Mouse (Mus musculus) c-Kit-negative CD71-positive TER-119-positive erythroid progenitor cells, embryonic 14.5 days (primary cell): ENCODE measurements around the gene Rapsn.
A peak's percentile ranks its signal among the peaks of the same experiment; 100 is the strongest.
"Not testable (repeated sequence)": the region's sequence is repeated elsewhere in the genome, so short reads cannot be mapped to it uniquely, and the experiment has no call there.

ENCODE experiments used
- DNase-seq: peaks from one replicate; pipeline ENCODE4 v3.0.0-alpha.2; 2013; ENCODE audit warnings: low read depth, low spot score

Gene Rapsn

GRCm38 (mm10) chr2:91035385-91035784, at the start of gene Rapsn:
TSS of gene Rapsn (plus strand) at chr2:91035620.
- no peak for DNase-seq

- DNase-seq: no peak
These were observed 49.4 kb upstream of the Rapsn start for GRCm38 (mm10) chr2:90986055-90986454.

- DNase-seq: no peak
These were observed 26.9 kb upstream of the Rapsn start for GRCm38 (mm10) chr2:91008536-91008935.

DNA sequence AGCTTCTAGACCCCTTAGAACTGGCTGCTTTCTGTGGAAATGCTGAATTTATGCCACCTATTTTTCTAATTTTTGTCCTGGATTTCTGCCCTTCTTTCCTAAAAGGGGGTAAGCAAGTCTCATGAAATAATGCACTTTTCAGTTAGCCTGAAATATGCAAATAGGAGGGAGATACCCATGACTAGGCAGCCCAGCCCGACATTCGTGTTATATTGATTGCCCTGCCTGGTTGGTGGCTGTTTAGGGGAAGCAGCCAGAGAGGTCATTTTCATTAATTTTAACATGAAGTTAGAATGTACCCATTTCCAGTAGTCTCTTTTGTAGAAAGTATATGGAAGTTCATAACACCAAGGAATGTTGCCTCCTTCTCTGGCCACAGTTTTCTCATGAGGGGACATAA, 21.5 kb upstream of the Rapsn start:
- no peak for DNase-seq

- no peak for DNase-seq
These were observed 20.0 kb upstream of the Rapsn start for GRCm38 (mm10) chr2:91015386-91015785.

GRCm38 (mm10) chr2:91018061-91018788, 17.2 kb upstream of the Rapsn start:
- DNase-seq: no peak

DNA sequence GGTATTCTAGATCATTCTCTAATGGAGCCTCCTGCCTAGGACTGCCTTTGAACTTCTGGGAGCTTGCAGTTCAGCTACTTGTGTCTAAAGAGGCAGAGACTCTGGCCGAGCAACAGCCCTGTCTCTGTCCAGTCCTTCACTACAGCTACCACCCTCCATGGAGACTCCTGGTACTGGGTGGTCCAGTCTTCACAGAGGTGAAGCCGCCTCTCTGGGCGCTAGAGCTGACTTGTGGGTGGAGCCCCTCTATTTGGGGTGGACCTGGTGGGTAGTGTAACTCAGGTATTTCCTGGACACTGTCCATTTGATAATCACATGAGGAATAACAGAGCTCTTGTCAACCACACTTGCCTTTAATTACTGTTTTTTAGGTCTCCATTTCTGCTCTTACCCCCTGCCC, 15.5 kb upstream of the Rapsn start:
- no peak for DNase-seq

DNA sequence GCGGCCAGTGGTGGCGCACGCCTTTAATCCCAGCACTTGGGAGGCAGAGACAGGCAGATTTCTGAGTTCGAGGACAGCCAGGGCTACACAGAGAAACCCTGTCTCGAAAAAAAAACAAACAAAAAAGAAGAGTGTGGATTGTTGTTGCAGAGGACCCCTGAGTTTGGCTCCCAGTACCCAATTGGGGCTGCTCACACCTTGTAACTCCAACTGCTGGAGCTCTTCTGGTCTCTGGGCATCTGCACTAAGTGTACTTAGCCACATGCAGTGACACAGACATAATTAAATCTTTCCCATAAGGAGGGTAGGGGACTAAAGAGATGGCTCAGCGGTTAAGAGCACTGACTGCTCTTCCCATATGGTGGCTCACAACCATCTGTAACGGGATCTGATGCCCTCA, 13.2 kb upstream of the Rapsn start:
- DNase-seq: not testable (repeated sequence)

DNA sequence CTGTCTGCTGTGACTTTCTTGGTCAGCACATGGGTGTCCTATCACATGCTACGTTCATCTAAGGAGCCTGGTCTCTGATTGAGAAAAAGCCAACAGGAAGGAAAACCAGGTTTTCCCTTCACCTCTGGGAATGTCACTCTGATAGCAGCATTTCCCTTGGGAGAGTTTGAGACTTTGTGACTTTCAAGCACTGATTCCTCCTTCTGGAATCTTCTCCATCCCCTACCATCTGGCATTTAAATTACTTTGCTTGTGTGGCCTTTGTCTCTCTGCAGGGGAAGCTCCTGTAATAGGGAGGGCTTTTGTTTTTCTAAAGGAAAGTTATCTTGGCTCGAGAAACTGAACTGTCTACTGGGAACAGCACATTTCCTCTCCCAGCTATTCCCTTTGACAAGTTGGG, 12.3 kb upstream of the Rapsn start:
- no peak for DNase-seq

GRCm38 (mm10) chr2:91023956-91024355, 11.5 kb upstream of the Rapsn start:
- peak; percentile 36 for DNase-seq

GRCm38 (mm10) chr2:91025081-91025516, 10.3 kb upstream of the Rapsn start:
- DNase-seq: no peak

GRCm38 (mm10) chr2:91026491-91026890, 8.9 kb upstream of the Rapsn start:
- DNase-seq: peak; percentile 49

- peak; percentile 55 for DNase-seq
These were observed 7.8 kb upstream of the Rapsn start for GRCm38 (mm10) chr2:91027391-91028214.

GRCm38 (mm10) chr2:91031216-91031615, 4.2 kb upstream of the Rapsn start:
- DNase-seq: no peak

DNA sequence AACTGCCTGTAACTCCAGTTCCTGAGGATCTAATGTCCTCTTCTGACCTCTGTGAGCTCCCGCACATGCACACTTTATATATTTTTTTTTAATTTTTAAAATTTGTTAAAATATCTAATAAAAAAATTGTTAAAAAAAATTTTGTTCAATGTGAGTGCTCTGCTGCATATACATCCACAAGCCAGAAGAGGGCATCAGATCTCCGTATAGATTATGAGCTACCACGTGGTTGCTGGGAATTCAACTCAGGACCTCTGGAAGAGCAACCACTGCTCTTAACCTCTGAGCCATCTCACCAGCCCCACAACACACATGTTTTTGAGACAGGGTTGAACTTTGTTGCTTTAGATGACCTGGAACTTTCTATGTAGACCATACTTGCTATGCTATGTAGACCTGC, 2.4 kb upstream of the Rapsn start:
- DNase-seq: no peak

DNA sequence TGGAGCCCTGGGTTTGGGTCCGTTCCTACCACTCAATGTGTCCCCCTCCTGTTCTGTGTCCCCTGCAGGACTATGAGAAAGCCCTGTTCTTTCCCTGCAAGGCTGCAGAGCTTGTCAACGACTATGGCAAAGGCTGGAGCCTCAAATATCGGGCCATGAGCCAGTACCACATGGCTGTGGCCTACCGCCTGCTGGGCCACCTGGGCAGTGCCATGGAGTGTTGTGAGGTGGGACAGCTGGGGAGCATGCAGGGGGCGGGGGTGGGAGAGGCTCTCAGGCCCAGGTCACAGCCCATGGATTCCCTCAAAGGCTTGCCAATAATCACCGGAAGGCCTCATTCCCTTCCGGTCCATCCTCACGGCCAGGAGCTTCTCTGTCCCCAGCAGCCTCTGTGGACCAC, 6.4 kb downstream of the Rapsn start:
- no peak for DNase-seq

DNA sequence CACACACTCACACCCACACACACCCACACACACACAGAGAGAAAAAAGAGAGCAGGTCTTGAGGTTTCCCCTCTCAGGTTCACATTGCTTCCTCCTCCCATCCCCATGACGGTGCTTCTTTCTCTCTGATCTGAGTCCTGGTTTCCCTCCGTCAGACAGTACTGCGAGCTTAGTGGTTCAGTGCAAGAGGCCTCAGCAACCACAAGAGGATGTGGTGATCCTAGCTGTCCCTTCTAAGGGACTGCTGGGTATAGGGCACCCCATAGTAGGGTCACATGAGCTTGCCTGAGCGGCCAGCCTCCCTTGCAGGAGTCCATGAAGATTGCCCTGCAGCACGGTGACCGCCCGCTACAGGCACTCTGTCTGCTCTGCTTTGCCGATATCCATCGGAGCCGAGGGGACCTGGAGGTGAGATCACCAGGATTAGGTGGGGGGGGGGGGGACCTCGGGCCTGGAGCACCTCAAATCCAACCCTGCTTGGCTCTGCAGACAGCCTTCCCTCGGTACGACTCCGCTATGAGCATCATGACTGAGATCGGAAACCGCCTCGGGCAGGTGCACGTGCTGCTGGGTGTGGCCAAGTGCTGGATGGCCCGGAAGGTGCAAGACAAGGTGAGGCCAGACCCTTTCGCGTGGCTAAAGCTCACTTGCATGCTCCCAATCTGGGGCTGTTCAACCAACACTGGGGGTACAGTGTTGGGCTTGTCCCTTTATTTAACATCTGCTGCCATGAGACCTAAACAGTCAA, 7.4 kb downstream of the Rapsn start:
- no peak for DNase-seq

GRCm38 (mm10) chr2:91044727-91045126, 9.3 kb downstream of the Rapsn start:
- DNase-seq: no peak

DNA sequence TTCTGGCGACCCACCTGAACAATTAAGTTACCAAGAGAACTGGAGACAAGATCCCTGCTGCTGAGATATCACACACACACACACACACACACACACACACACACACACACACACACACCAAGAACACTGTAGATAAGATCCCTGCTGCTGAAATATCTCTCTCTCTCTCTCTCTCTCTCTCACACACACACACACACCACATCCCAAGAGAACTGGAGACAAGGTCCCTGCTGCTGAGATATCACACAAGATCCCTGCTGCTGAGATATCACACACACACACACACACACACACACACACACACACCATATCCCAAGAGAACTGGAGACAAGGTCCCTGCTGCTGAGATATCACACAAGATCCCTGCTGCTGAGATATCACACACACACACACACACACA, 10.4 kb downstream of the Rapsn start:
- DNase-seq: not testable (repeated sequence)

DNA sequence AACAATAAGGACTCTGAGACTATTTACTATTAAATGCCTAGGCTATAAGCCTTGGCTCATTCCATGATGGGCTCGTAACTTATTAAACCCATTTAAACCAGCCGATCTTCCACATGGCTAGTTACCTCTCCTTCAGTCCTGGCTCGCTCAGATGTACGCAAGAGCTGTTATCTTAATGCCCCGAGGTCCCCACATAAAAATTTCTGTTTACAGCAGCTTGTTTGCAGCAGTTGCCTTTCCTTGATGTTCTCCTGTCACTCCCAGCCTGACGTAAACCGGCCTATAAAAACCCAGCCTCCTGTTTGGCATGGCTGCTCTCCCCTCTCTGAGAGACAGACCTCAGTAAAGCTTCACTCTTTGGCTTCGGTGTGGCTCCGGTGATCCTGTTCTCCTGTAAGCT, 11.9 kb downstream of the Rapsn start:
- DNase-seq: no peak

GRCm38 (mm10) chr2:91051917-91052316, 16.5 kb downstream of the Rapsn start:
- no peak for DNase-seq

- no peak for DNase-seq
These were observed 17.3 kb downstream of the Rapsn start for GRCm38 (mm10) chr2:91052752-91053151.
